In genomic region chr8:70673079-70673856, GRCm38 (mm10) we compare ENCODE assay signal across 8 mouse cellular contexts. TPM values are rescaled to one million over a fixed set of nuclear protein-coding genes. Genes with fewer than 3 reads are reported as not detected.
DNase-seq lines count a peak whose midpoint lies in the region; ATAC-seq and TF ChIP-seq lines count a peak whose summit lies in the region.

TSS of gene Lsm4 (plus strand) at chr8:70673248.

- TF ChIP-seq CTCF in E14TG2a.4 (conservative IDR thresholded peaks at IDR 0.05; ENCODE audit: low read length) = peak; percentile 66
- peak; percentile 89 for TF ChIP-seq CTCF in heart, postnatal 0 days (IDR thresholded peaks at IDR 0.05; ENCODE audit: low read depth)
- peak; percentile 52; the same call in 1 of the 2 replicates for TF ChIP-seq CTCF in testis, adult 2 months (IDR thresholded peaks at IDR 0.05; ENCODE audit: control insufficient read depth, insufficient read depth, insufficient replicate concordance, low read depth, low read length)

- H3K4me2 ChIP-seq in forebrain, embryonic 12.5 days = peak within 1 kb of the TSS; percentile 65
- H3K4me2 ChIP-seq in heart, postnatal 0 days (ENCODE audit: low read depth, low read length) = peak within 1 kb of the TSS; percentile 60
- H3K4me2 ChIP-seq in liver, embryonic 16.5 days (ENCODE audit: low read depth, low read length) = peak within 1 kb of the TSS; percentile 94
- peak within 1 kb of the TSS; percentile 80 for H3K4me2 ChIP-seq in neural tube, embryonic 13.5 days

- under 1% methylated on average over 60 of the region's 60 CpGs for WGBS in forebrain, embryonic 12.5 days
- under 1% methylated on average over 60 of the region's 60 CpGs for WGBS in heart, postnatal 0 days
- WGBS in liver, embryonic 16.5 days (ENCODE audit: insufficient replicate concordance) = under 1% methylated on average over 60 of the region's 60 CpGs
- under 1% methylated on average over 60 of the region's 60 CpGs for WGBS in neural tube, embryonic 13.5 days

- peak; percentile 77; the same call in 1 of the 2 replicates for TF ChIP-seq EP300 in heart, postnatal 0 days (IDR thresholded peaks at IDR 0.05; ENCODE audit: low read depth)

- no peaks in the 10 kb centered on the region for H3K27me3 ChIP-seq in E14TG2a.4 (ENCODE audit: insufficient read depth, low read length)
- no peaks in the 10 kb centered on the region for H3K27me3 ChIP-seq in forebrain, embryonic 12.5 days
- no peaks in the 10 kb centered on the region for H3K27me3 ChIP-seq in heart, postnatal 0 days (ENCODE audit: control insufficient read depth, insufficient read depth, low read length)
- no peaks in the 10 kb centered on the region for H3K27me3 ChIP-seq in liver, embryonic 16.5 days (ENCODE audit: control insufficient read depth, insufficient read depth, low read depth, low read length)
- H3K27me3 ChIP-seq in neural tube, embryonic 13.5 days = no peaks in the 10 kb centered on the region
- no peaks in the 10 kb centered on the region for H3K27me3 ChIP-seq in testis, adult 2 months (ENCODE audit: control insufficient read depth, insufficient read depth, low read length)

- peak within 1 kb of the TSS; percentile 87 for H3K4me3 ChIP-seq in E14TG2a.4 (replicated peaks; ENCODE audit: low read length)
- H3K4me3 ChIP-seq in forebrain, embryonic 12.5 days (replicated peaks) = peak within 1 kb of the TSS; percentile 62
- peak within 1 kb of the TSS; percentile 67 for H3K4me3 ChIP-seq in heart, postnatal 0 days (ENCODE audit: low read depth, low read length)
- H3K4me3 ChIP-seq in liver, embryonic 16.5 days (ENCODE audit: low read depth, low read length) = peak within 1 kb of the TSS; percentile 83
- H3K4me3 ChIP-seq in neural tube, embryonic 13.5 days = peak within 1 kb of the TSS; percentile 60
- H3K4me3 ChIP-seq in testis, adult 2 months (ENCODE audit: control insufficient read depth, low read depth, low read length) = peak within 1 kb of the TSS; percentile 96

- DNase-seq in c-Kit-positive CD71-positive TER-119-positive erythroid progenitor cells, embryonic 14.5 days (ENCODE audit: low spot score) = peak; percentile 99
- DNase-seq in heart, postnatal 0 days (ENCODE audit: low spot score) = peak; percentile 100
- DNase-seq in kidney, postnatal 4 days = peak; percentile 94 to 98

- peak; percentile 40 for TF ChIP-seq POLR2A in testis, adult 2 months (IDR thresholded peaks at IDR 0.05; ENCODE audit: control insufficient read depth, low read depth, low read length)

- H3K9me3 ChIP-seq in E14TG2a.4 (ENCODE audit: low read length) = no peaks in the 10 kb centered on the region
- no peaks in the 10 kb centered on the region; the same call in 1 of the 2 replicates for H3K9me3 ChIP-seq in forebrain, embryonic 12.5 days
- H3K9me3 ChIP-seq in heart, postnatal 0 days (replicated peaks; ENCODE audit: control insufficient read depth, low read length) = no peaks in the 10 kb centered on the region
- no peaks in the 10 kb centered on the region for H3K9me3 ChIP-seq in liver, embryonic 16.5 days (replicated peaks; ENCODE audit: control insufficient read depth, low read length)
- no peaks in the 10 kb centered on the region for H3K9me3 ChIP-seq in neural tube, embryonic 13.5 days

- ATAC-seq in forebrain, embryonic 12.5 days (ENCODE audit: low FRiP score) = peak; percentile 98
- peak; percentile 96 for ATAC-seq in heart, postnatal 0 days (ENCODE audit: insufficient read depth, low read depth)
- peak; percentile 96 for ATAC-seq in liver, embryonic 16.5 days (ENCODE audit: low read depth)
- peak; percentile 97 for ATAC-seq in neural tube, embryonic 13.5 days (ENCODE audit: low read depth)

- peaks cover 76% of the 10 kb centered on the region for H3K4me1 ChIP-seq in E14TG2a.4 (replicated peaks; ENCODE audit: low read depth, low read length)
- H3K4me1 ChIP-seq in forebrain, embryonic 12.5 days = peaks cover 19% of the 10 kb centered on the region
- peaks cover 12% of the 10 kb centered on the region for H3K4me1 ChIP-seq in heart, postnatal 0 days (ENCODE audit: control insufficient read depth, insufficient read depth)
- H3K4me1 ChIP-seq in liver, embryonic 16.5 days (ENCODE audit: control insufficient read depth, low read depth, low read length) = peaks cover 51% of the 10 kb centered on the region
- peaks cover 34% of the 10 kb centered on the region for H3K4me1 ChIP-seq in neural tube, embryonic 13.5 days (replicated peaks)
- H3K4me1 ChIP-seq in testis, adult 2 months (ENCODE audit: control insufficient read depth, insufficient read depth, low read length) = peaks cover 21% of the 10 kb centered on the region

- H3K36me3 ChIP-seq in E14TG2a.4 (ENCODE audit: insufficient read depth, low read length) = peaks cover 32% of the 10 kb centered on the region
- H3K36me3 ChIP-seq in forebrain, embryonic 12.5 days (replicated peaks) = peaks cover 16% of the 10 kb centered on the region
- H3K36me3 ChIP-seq in heart, postnatal 0 days (replicated peaks; ENCODE audit: control insufficient read depth, insufficient read depth, low read length) = 0 out of 2 replicates have a peak, but pooled peaks cover 5% of the 10 kb centered on the region
- peaks cover 2% of the 10 kb centered on the region; the same call in 1 of the 2 replicates for H3K36me3 ChIP-seq in liver, embryonic 16.5 days (ENCODE audit: control insufficient read depth, insufficient read depth)
- H3K36me3 ChIP-seq in neural tube, embryonic 13.5 days = peaks cover 15% of the 10 kb centered on the region
- no peaks in the 10 kb centered on the region for H3K36me3 ChIP-seq in testis, adult 2 months (ENCODE audit: control insufficient read depth, insufficient read depth, low read length)

- peak within 1 kb of the TSS; percentile 65 for H3K9ac ChIP-seq in forebrain, embryonic 12.5 days
- H3K9ac ChIP-seq in heart, postnatal 0 days (replicated peaks; ENCODE audit: low read depth, low read length) = peak within 1 kb of the TSS; percentile 65
- peak within 1 kb of the TSS; percentile 81 for H3K9ac ChIP-seq in liver, embryonic 16.5 days (ENCODE audit: low read depth, low read length)
- peak within 1 kb of the TSS; percentile 77 for H3K9ac ChIP-seq in neural tube, embryonic 13.5 days

- peak within 1 kb of the TSS; percentile 94 for H3K27ac ChIP-seq in forebrain, embryonic 12.5 days
- peak within 1 kb of the TSS; percentile 96 for H3K27ac ChIP-seq in heart, postnatal 0 days (ENCODE audit: low read depth)
- H3K27ac ChIP-seq in liver, embryonic 16.5 days (ENCODE audit: low read length) = peak within 1 kb of the TSS; percentile 97
- H3K27ac ChIP-seq in neural tube, embryonic 13.5 days (replicated peaks) = peak within 1 kb of the TSS; percentile 97
- peak within 1 kb of the TSS; percentile 95 for H3K27ac ChIP-seq in testis, adult 2 months (ENCODE audit: control insufficient read depth, insufficient read depth, low read depth, low read length)

RNA-seq across cellular contexts. Expression of gene Lsm4, which starts in this region (rescaled TPM):
- 259 and 275 TPM in 2 replicates for polyA plus RNA-seq in forebrain, embryonic 12.5 days (2016; fragmentation: Nextera tagmentation; extraction: Ambion mirVana)
- 438 and 495 TPM in 2 replicates for total RNA-seq in heart, postnatal 0 days (2014; rRNA removed; ENCODE audit: low replicate concordance)
- polyA plus RNA-seq in heart, postnatal 0 days (2015; fragmentation: Nextera tagmentation; extraction: Ambion mirVana) = 202 and 205 TPM in 2 replicates
- 104 and 113 TPM in 2 replicates for polyA plus RNA-seq in liver, embryonic 16.5 days (2015; fragmentation: Nextera tagmentation; extraction: Ambion mirVana)
- polyA plus RNA-seq in neural tube, embryonic 13.5 days (2015; fragmentation: Nextera tagmentation; extraction: Ambion mirVana) = 214 and 215 TPM in 2 replicates
- polyA plus RNA-seq in testis, adult 2 months (2012; rRNA removed) = 148 and 168 TPM in 2 replicates

Comparison
In these comparisons a context has a peak if more than half of its experiments do, and no peak if none do; other contexts are left out.
1. Peak in every context shown above with its lines: DNase-seq, ATAC-seq, H3K4me3 ChIP-seq and H3K27ac ChIP-seq.